Mouse (Mus musculus) stomach, embryonic 14.5 days (tissue): Measurements from ENCODE around the gene Atxn1. TPM values are rescaled to one million over a fixed set of nuclear protein-coding genes. Genes with fewer than 3 reads are reported as not detected.

Experiments
- ATAC-seq: fragments of 200-750 bp; cut with Nextera tagmentation; 2 replicates; pipeline ENCODE4 v1.8.0; 2017; ENCODE audit warnings: low read depth, moderate TSS enrichment; ENCODE audit not compliant: insufficient number of reproducible peaks, insufficient read depth, low FRiP score
- H3K27ac ChIP-seq: fragments of 300-500 bp; sonication (generic); 2 replicates; pipeline ENCODE4 v1.5.1; 2014; ENCODE audit warnings: mild to moderate bottlenecking, low read length, moderate library complexity, mixed read lengths
- H3K27me3 ChIP-seq: fragments of 300-500 bp; sonication (generic); 2 replicates; pipeline ENCODE4 v1.6.1; 2014; ENCODE audit warnings: low read length, control low read depth, mixed read lengths; ENCODE audit not compliant: control insufficient read depth, insufficient read depth
- H3K36me3 ChIP-seq: fragments of 300-500 bp; sonication (generic); 2 replicates; pipeline ENCODE4 v1.6.1; 2014; ENCODE audit warnings: mild to moderate bottlenecking, control low read depth, low read length, moderate library complexity, mixed read lengths; ENCODE audit not compliant: control insufficient read depth, insufficient read depth
- H3K4me1 ChIP-seq: fragments of 300-500 bp; sonication (generic); 2 replicates; pipeline ENCODE4 v1.6.1; 2014; ENCODE audit warnings: low read length, control low read depth, mixed read lengths; ENCODE audit not compliant: control insufficient read depth, insufficient read depth
- H3K4me2 ChIP-seq: fragments of 300-500 bp; sonication (generic); replicated peaks from 2 replicates; pipeline ENCODE4 v1.6.1; 2014; ENCODE audit warnings: low read depth, low read length, control low read depth
- H3K4me3 ChIP-seq: fragments of 300-500 bp; sonication (generic); 2 replicates; pipeline ENCODE4 v1.5.1; 2014; ENCODE audit warnings: low read depth, low read length, control low read depth
- H3K9ac ChIP-seq: fragments of 300-500 bp; sonication (generic); replicated peaks from 2 replicates; pipeline ENCODE4 v1.6.1; 2014; ENCODE audit warnings: low read depth, mild to moderate bottlenecking, control low read depth, low read length, moderate library complexity, mixed read lengths
- H3K9me3 ChIP-seq: fragments of 300-500 bp; sonication (generic); 2 replicates; pipeline ENCODE4 v1.6.1; 2016; ENCODE audit warnings: low read depth, low read length, control low read depth; ENCODE audit not compliant: control insufficient read depth
- WGBS: fragments of 180-500 bp; shearing (Covaris S2); extraction: QIAGEN DNeasy Blood & Tissue Kit; methylation state at CpG from one replicate; pipeline ENCODE4 v1.1.7; 2014; 5-methylcytosine and 5-hydroxymethylcytosine counted together
- polyA plus RNA-seq: library from polyadenylated mRNA; unstranded; fragments of >200 nt; fragmentation: Nextera tagmentation; extraction: Ambion mirVana; gene quantifications from 2 replicates; pipeline ENCODE4 v1.2.1, GENCODE M21; 2014

Gene Atxn1
- polyA plus RNA-seq, result 6.5 and 11.2 TPM in 2 replicates

DNA sequence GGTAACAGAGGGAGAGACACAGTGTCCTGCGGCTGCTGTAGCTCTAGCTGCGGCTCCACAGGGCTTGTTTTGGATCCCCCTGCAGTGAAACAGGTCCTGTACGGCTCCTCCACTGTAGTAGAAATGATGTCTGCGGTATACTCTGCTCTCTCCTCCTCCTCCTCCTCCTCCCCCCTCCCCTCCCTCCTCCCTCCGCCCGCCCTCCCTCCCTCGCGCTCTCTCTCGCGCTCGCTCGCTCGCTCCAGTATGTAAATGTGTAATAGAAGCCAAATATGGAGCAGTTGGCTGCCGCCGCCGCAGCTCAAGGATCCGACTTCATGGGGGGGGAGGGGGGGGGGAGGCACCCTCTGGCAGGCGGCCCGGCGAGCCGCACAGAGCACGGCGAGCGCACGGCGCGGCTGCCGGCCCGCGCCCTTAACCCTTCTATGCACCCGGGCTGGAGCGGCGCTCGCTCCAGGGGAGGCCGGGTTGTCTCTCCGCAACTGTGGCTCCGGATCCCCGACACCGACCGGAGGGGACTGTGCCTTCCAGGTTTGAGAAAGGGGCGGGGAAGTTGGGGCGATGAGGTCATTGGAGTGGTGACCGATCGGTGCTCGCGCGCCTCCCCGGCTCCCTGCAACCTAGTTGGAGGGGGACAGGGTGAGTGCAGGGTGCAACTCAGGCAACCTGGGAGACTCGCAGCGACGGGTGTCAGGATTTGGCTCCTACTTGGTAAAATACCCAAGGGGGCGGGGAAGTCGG, at the start of gene Atxn1:
Gene Atxn1, minus strand, starts transcription at position 156 of the 741 bp plus-strand sequence.
- H3K4me1 ChIP-seq, result peaks cover 16% of the 10 kb centered on the region; the same call in 1 of the 2 replicates
- H3K27ac ChIP-seq, result peak within 1 kb of the TSS; percentile 95
- peak within 1 kb of the TSS; percentile 93 for H3K4me3 ChIP-seq
- H3K9me3 ChIP-seq, result no peaks in the 10 kb centered on the region
- WGBS, result under 1% methylated on average over 53 of the region's 53 CpGs
- H3K36me3 ChIP-seq, result no peaks in the 10 kb centered on the region
- peak within 1 kb of the TSS; percentile 95 for H3K9ac ChIP-seq
- peak; percentile 75 for ATAC-seq
- peak within 1 kb of the TSS; percentile 88 for H3K4me2 ChIP-seq
- no peaks in the 10 kb centered on the region for H3K27me3 ChIP-seq

DNA sequence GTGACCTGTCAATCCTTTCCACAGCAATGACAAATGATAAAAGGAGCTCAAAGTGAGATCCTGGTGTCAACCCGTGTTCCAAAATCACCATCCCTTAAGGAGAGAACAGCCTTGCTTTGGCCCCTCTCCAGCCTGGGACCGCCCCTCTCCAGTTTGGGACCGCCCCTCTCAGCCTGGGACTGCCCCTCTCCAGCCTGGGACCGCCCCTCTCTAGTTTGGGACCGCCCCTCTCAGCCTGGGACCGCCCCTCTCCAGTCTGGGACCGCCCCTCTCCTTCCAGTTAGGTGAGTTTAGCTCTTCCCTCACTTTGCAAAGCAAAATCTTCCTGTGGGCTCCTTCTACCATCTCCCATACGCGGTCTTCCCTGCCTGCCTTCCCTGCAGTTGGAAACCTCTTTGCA, 46.4 kb upstream of the Atxn1 start:
- WGBS, result 38% methylated on average over 9 of the region's 9 CpGs
- no peak for ATAC-seq
- Histone ChIP-seq H3K4me1 (peaks cover 6% of the 10 kb centered on the region), H3K27ac (no peak overlapping the region), H3K4me3 (no peak overlapping the region), H3K9me3 (no peaks in the 10 kb centered on the region), H3K9ac (no peak overlapping the region), H3K27me3 (no peaks in the 10 kb centered on the region), H3K4me2 (no peak overlapping the region), H3K36me3 (no peaks in the 10 kb centered on the region)

DNA sequence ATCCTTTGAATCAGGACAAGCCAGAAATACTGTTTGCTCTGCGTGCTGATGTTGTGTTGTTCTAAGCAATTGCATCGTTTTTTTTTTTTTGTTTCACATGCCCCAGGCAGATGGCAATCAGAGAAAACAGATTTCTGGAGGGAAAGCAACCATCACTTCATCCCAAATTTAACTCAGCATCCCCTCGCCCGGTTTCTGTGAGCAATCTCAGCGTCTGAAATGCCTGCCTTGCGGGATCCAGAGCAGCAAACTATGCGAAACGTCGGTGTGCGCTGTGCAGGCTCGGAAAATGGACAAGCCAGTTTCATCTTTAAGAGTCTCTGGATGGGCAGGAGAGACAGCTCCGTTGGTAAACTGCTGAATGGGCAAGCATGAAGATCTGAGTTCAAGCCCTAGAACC, 45.3 kb upstream of the Atxn1 start:
- Histone ChIP-seq H3K27me3 (no peaks in the 10 kb centered on the region), H3K4me3 (no peak overlapping the region), H3K9ac (no peak overlapping the region), H3K9me3 (no peaks in the 10 kb centered on the region), H3K4me1 (peaks cover 9% of the 10 kb centered on the region), H3K27ac (no peak overlapping the region), H3K4me2 (no peak overlapping the region), H3K36me3 (no peaks in the 10 kb centered on the region)
- 81% methylated on average over 12 of the region's 12 CpGs for WGBS
- ATAC-seq, result no peak

DNA sequence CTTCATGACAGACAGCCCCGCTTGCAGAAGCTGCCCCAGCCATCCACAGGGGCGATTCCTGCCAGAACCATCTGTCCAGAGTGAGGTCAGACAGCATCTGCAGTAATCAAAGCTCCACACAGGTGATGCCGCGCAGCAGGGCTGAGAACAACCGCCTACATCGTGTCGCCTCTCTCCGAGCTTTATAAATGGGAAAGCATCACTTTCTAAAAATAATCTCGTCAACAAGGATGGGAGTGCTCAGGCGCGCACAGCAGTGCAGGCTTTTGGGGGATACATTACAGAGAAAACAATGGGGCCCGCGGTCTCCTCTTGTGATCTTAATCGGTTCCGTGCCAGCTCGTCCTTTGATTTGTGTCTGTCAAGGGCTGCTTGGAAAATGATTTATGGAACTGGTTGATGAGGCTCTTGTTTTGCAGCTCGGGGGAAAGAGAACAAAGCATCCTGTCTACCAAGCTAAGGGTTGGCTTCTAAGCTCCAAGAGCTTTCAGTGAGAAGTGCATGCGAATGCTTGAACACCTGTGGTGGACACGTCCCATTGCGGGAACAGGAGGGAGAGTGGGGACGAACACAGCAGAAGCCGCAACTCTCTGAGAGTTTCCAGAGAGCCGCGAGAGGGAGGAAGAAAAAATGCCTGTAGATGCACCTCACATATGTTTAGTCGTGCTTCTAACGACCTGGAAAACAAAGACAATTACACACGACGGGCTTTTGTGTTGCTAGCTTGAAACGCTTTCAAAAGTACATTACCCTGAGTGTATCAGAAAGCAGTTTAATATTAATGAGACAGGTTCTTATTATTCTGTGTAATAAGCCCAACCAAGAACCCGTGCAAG, 44.2 kb upstream of the Atxn1 start:
- Histone ChIP-seq H3K27me3 (no peaks in the 10 kb centered on the region), H3K4me3 (no peak overlapping the region), H3K27ac (no peak overlapping the region), H3K9ac (no peak overlapping the region), H3K4me1 (peaks cover 9% of the 10 kb centered on the region), H3K4me2 (no peak overlapping the region), H3K36me3 (no peaks in the 10 kb centered on the region), H3K9me3 (no peaks in the 10 kb centered on the region)
- no peak for ATAC-seq
- 18% methylated on average over 30 of the region's 30 CpGs for WGBS

DNA sequence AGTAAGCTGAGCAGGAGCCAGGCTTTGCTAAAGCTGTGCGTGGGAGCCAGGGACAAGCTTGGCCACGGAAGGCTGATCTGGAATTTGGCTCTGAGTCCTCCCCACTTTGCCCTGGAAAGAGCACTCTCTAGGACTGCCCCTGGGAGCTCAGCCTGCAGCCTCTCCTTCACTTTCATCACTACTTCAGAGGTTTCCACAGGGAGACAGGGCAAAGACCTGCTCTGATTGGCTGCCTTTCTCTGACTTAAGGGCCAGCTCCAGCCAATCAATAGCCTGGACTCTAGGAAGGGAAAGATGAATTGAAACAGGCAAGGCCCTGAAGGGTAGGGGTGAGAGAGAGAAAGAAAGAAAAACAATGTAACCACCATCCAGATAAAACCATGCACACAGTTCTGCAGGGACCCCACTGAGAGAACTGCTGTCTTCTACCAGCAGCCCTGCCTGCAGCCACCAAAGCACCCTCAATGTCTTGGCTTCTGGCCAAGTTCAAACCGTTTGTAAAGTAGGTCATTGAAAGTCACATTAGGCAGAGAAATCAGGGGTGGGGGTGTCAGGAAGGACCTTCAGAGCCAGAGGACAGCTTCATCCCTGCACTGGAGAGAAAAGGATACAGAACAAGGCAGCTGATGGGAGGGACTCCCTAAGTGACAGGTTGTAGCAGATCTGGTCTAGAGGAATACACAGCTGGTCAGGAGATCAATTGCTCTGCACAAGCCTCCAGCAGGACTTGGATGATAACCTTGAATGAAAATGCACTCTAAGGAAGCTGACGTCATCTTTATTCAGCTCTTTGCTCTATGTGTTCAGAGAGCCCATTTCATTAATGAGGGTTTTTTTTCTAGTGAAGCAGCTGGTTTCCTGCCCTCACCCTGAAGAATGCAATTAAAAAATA, 41.6 kb upstream of the Atxn1 start:
- Histone ChIP-seq H3K4me2 (no peak overlapping the region), H3K27me3 (no peaks in the 10 kb centered on the region), H3K36me3 (no peaks in the 10 kb centered on the region), H3K4me1 (peaks cover 15% of the 10 kb centered on the region), H3K4me3 (no peak overlapping the region), H3K27ac (no peak overlapping the region; the same call in 1 of the 2 replicates), H3K9ac (no peak overlapping the region), H3K9me3 (no peaks in the 10 kb centered on the region)
- WGBS, result 17% methylated on average over 4 of the region's 4 CpGs
- peak; percentile 87; the same call in 1 of the 2 replicates for ATAC-seq

DNA sequence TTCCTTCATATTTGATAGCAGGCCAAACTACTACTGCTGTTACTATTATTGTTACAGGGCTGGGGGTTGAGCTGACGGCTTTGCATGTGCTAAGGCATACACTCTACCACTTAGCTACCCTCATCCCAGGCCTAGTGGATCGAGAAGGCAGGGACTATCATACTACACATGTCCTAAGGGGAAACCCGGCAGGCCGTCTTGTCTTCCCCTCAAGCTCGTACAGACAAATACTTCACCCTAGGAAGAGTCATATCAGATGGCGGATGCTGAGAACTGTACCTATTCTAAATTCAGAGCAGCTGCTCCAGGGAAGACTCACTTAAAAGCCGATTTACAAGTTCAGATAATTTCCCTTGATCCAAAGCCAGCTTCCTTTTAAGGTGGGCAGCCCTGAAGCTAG, 40.8 kb upstream of the Atxn1 start:
- 55% methylated on average over 7 of the region's 7 CpGs for WGBS
- no peak for ATAC-seq
- no peaks in the 10 kb centered on the region for H3K27me3 ChIP-seq
- H3K4me1 ChIP-seq, result peaks cover 18% of the 10 kb centered on the region
- no peak overlapping the region for H3K4me2 ChIP-seq
- H3K9me3 ChIP-seq, result no peaks in the 10 kb centered on the region
- H3K9ac ChIP-seq, result no peak overlapping the region
- H3K27ac ChIP-seq, result no peak overlapping the region; the same call in 1 of the 2 replicates
- H3K4me3 ChIP-seq, result no peak overlapping the region
- H3K36me3 ChIP-seq, result no peaks in the 10 kb centered on the region

DNA sequence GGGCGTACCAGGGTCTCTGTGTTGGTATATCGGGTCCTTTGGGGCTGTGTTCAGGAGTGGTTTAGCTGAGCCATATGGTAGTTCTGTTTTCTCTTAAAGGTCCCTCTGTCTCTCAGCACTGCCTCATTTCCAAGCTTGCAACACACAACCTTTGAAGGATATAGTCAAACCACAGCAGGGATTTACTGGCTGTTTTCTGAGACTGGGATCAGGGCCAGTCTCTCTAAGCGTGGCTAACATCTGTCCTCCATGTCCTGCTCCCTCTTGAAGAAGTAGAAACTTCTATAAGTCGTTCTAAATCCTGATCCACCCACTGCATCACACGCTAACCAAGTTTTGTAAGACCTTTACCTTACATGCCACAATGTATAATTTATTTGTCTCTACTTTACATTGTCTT, 36.5 kb upstream of the Atxn1 start:
- H3K4me3 ChIP-seq, result no peak overlapping the region
- H3K27me3 ChIP-seq, result no peaks in the 10 kb centered on the region
- 78% methylated on average over 5 of the region's 5 CpGs for WGBS
- no peak overlapping the region for H3K9ac ChIP-seq
- H3K9me3 ChIP-seq, result no peaks in the 10 kb centered on the region
- H3K27ac ChIP-seq, result no peak overlapping the region
- no peaks in the 10 kb centered on the region for H3K36me3 ChIP-seq
- H3K4me2 ChIP-seq, result no peak overlapping the region
- peaks cover 13% of the 10 kb centered on the region for H3K4me1 ChIP-seq
- ATAC-seq, result no peak

DNA sequence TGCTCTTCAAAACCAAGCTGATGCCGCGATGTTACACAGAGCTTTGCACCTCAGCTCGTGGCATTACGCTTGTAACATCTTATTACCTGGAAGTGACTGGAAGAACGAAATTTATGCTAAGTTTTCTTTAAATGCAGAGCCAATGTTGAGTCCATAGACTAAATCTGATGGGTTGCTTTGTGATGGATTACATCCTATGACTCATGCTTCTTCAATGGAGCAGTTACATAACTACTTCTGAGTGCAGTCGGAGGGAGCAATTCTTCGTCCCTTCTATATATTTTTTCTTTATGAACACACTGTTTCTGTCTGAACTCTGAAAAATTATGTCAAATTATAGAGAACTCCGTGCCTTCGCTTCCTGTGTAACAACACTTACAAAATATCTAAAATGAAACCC, 28.1 kb upstream of the Atxn1 start:
- H3K27ac ChIP-seq, result no peak overlapping the region
- WGBS, result 75% methylated on average over 9 of the region's 9 CpGs
- no peaks in the 10 kb centered on the region for H3K4me1 ChIP-seq
- H3K4me2 ChIP-seq, result no peak overlapping the region
- H3K36me3 ChIP-seq, result no peaks in the 10 kb centered on the region
- no peaks in the 10 kb centered on the region for H3K9me3 ChIP-seq
- ATAC-seq, result no peak
- no peaks in the 10 kb centered on the region for H3K27me3 ChIP-seq
- H3K4me3 ChIP-seq, result no peak overlapping the region
- no peak overlapping the region for H3K9ac ChIP-seq
